Mouse (Mus musculus): ENCODE measurements around the gene 1700057G04Rik.

The 1700057G04Rik gene

DNA sequence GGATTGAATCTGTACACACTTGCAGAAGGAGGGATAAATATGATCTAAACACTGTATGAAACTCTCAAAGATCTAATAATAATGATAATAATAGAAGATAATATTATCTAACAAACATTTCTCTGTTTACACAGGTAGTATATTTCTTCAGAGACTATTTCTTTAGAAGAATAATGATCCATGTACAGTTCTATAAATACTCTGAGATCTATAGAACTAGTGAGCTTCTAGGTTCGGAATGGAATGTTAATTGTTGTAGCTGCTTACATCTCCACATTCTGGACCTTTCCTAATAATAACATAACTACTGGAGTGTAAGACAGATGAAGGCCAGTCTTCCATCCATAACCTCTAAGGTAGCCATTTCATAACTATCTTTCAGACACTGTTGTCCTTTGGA lies at the start of gene 1700057G04Rik:
TSS of gene 1700057G04Rik (plus strand) at position 301 of the 400 bp plus-strand sequence.
- DNase-seq: no peak

DNA sequence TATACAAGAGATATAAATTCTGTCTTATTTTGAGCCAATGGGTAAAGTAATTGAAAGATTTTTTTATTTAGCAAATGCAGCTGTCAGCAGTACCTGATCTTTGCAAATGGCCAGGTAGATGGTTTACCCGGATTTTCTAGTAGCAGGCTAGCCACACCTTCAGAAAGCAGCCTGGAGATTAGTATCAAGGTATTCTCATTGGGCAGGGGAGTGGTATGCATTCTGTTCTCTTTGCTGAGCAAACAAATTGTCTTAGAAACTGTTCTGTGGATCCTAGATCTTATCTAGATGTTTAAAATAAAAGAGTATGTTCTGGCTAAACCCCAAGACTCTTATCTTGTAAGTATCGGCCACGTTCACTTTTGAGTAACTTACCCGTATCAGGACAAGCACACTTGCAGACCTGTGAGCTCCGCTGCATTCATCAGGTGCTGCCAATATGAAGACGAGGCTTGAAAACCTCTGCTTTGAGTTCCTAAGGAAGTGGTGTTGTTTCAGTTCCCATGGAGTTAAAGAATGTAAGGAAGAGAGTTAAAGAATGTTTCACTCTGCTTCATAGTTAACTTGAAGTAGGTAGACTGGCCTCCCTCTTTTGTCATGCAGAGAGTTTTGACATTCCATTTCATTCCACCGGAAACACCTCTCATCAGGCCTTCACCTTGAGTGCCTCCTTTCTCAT lies 48.6 kb upstream of the 1700057G04Rik start:
- no peak for DNase-seq

DNA sequence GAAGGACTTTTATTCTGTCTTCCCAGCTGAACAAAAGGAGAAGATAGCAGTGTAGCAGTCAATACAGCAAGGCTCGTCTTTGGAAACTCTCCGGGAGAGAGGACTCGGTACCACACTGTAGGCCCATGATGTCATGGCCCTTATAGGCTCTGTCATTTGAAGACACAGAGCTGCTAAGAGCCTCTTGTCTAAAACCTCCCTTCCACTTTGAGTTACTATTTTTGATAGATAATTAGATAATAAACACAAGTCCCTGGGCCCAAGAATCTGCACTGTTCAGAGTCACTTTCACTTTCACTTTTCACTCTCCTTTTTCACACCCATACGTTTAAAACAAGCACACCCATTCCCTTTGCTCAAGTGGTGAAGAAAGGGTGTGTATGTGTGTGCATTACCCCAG lies 43.5 kb upstream of the 1700057G04Rik start:
- DNase-seq: no peak

DNA sequence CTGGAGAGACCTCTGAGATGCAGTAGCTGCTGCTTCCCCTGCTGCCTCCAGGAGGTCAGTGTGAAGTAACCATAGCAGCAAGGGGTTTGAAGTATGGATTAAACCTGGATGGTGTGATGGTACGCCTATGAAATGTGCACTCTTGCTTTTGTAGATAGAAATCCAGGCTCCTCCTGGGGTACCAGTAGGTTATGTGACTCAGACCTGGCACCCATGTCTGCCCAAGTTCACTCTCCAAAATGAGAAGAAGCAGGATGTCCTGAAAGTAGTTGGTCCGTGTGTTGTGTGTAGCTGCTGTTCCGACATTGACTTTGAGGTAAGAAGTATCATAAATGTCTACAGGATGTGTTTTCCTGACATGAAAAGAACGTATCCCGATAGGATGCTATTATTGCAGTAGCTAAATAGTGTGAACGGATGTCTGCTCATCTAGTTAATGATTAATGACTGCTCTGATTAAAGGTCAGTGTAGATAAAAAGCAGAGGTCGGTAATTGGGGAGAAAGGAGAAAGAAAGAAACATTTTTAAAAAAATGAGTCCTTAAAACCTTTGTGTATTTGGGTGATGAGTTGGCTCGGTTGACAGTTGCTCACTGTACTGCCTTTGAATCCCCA lies 42.5 kb upstream of the 1700057G04Rik start:
- DNase-seq: no peak

DNA sequence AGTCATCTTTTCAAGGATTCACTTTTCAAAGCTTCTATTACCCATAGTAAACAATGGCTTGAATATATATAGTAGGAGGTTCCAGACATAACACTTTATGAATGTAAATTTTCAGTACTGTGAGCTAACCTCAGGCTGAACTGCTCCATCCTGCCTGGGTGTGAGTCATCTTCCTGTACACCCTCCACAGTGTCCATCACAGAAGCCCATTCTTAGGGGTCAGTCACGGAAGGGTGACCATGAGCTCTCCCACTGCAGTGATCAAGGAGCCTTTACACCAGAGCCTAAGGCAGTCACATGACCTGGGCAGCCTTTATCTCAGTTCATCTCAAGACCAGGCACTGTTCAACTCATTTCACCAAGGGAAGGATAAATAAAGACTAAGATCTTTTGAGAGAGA lies 41.4 kb upstream of the 1700057G04Rik start:
- no peak for DNase-seq

DNA sequence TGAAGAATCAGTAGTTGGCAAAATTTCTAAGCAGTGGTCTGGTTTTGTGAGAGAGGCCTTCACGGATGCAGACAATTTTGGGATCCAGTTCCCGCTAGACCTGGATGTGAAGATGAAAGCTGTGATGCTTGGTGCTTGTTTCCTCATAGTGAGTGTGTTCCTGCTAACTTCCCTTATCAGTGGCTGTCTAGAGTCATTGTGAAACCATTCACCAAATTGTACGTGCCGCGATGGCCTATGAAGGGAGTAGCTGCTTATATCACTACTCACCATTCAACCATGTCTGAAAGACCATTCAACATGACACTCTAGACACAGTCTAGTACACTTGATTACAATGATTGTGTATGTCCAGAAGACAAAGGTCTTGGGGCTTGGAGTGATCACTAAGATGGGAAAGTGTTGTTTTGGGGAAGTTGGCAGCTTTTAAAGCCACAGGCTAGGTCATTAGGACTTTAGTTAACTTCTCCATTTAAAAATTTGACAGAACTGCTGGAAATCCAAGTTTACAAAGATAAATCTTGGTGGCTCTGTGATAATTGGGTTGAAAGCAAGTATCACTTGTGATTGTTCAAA lies 39.3 kb upstream of the 1700057G04Rik start:
- DNase-seq: no peak

DNA sequence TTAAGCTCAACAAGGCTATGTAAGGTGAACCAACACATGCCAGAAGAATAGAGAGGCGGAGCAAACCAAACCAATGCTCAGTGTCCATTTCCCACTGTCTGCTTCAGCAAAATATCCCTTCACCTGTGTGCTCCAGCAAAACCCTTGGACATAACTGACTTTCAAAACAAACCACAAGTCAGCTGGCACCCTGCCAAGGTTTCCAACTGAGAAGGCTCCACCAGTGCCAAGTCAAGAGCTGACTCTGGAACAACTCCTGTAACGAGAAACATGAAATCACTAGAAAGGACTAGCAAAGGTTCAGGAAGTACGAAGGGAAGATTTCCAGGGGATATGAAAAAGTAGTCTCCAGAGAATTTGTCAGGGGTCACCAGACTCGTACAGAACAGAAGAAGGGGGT lies 38.2 kb upstream of the 1700057G04Rik start:
- DNase-seq: peak; percentile 16

DNA sequence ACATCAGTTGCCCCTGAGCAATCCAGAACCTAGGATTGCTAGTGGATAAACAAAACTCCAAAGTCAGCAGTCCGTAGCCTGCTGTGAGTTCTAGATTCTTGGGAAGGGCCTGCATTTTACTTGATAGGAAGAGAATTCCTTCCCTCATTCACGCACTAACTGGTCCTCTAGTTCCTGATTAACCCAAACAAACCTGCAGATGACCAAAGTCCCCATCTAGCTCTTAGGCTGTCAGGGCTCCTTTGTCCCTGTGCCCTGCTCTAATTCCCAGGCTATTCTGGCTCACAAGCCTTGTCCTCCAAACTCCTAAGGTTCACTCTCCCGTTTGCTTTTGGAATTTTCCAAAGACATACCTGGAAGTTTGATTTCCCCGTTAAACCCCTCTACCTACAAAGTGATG lies 36.5 kb upstream of the 1700057G04Rik start:
- no peak for DNase-seq

DNA sequence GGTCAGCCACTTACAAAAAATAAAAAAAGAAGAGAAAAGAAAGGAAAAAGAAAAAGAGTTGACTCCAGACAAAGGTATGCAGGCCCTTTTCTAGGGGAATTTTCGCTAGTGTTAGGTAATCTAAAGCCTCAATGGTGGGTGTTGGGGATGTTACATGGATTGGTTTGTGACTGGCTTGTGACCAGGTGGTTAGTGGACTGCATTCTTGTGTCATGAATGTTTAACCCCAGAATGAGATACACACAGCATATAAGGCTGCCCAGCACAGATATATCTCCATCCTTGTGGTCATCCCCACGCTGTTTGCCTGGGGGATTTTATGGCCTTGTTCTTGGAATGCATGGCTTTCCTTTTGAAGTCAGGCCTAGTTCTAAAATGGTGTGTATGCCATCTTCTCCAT lies 35.9 kb upstream of the 1700057G04Rik start:
- DNase-seq: no peak

DNA sequence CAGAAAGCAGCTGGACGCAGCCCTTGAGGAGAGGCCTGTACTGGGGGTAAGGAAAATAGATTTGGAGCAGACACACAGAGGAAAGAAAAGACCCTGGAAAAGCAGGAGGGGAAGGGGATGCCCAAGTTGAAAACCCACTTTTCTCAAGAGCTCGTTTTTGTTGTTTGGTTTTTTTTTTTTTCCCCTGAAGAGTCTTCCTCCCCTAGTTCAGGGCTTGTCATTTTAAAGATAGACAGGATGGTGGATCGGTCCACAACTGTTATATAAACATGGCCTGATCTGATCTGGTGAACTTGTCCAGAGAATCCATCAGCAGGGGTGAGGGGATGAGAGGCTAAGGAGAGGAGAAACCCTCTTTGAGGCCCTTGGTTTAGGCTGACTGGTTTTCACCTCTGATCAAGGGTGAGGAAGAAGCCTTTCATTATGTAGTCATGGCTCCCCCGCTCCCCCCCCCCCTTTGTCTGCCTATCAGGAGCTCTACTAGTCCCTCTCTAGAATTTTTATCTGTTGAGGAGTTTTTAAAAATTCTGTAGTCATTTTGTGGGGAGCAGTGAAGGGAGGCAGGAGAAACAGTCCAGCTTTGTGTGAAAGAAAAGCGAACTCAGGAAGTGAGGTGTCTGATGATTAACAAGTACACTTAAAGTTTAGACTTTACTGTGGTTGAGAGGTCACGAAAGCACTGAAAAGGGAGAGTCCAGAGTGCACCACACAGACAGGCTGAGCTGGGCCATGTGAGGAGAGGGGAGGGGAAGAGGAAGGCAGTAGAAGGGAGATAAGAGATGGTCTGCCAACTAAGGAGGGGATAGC lies 35.0 kb upstream of the 1700057G04Rik start:
- DNase-seq: no peak

DNA sequence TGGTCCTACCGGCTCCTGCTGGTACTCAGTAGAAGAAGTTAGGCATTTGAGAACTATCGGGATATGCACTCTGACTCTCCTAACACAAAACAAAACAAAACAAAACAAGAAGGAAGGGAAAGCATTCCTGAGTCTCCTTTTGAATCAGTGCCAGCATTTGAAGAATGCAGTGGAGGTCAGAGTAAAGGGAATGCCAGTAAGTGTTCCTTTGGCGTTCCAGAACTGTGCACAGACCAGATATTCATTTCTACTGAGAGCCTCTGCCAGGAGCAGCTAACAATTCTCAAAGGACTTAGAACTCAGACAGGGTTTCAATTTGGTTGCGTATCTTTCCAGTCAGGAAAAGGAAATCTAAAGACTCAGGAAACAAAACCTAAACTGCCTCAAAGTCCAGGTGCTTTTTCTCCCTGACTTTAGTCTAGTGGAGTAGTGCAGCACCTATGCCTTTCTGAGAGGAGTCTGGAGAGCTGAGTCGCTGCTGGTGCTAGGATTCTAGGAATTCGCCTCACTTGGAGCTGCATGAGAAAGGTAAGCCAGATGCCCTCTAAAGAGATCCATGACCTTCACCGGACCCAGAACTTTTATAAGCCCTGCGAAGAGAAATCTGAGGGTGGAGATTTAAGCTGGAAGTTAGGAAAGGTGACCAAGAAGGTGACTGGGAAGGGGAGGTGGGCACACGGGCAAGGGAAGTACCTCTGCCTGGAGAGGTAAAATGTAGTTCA lies 33.5 kb upstream of the 1700057G04Rik start, which contains the start of gene Plscr2:
TSS of gene Plscr2 (plus strand) at position 117 of the 722 bp plus-strand sequence.
- no peak for DNase-seq

DNA sequence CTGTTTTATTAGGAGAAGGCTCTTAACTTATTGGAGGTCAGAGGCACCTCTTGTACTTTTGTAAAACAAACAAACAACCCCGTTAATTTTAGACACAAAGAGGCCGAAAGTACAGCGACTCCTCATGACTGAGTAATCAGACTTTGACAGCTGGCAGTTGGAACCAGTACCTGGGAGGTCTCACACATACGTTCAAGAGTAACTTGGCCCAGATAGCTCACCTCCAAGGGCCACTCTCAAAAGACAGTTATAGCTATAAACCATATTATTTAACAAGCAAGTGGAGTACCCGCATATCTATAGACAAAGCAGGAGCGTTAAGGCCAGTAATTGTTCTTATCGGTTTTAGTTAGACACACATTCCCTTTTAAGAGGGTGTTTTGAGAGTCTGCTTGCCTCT lies 32.8 kb upstream of the 1700057G04Rik start:
- DNase-seq: no peak

DNA sequence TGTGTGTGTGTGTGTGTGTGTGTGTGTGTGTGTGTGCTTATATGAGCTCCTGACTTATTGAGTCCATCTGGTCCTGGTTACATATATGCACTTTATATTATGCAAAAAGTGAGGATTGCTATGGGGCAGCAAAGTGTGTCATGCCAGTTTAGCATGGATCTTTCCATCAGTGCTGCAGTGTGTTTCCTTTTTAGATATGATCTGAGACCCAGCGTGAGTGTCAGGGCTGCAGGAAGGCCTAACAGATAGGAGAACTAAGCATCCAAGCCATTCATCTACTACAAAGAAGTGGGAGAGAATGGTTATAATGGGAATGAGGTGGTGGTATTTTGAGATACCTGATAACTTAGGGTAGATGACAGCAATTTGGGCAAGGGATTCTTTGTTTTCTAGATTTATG lies 29.1 kb upstream of the 1700057G04Rik start:
- no peak for DNase-seq

DNA sequence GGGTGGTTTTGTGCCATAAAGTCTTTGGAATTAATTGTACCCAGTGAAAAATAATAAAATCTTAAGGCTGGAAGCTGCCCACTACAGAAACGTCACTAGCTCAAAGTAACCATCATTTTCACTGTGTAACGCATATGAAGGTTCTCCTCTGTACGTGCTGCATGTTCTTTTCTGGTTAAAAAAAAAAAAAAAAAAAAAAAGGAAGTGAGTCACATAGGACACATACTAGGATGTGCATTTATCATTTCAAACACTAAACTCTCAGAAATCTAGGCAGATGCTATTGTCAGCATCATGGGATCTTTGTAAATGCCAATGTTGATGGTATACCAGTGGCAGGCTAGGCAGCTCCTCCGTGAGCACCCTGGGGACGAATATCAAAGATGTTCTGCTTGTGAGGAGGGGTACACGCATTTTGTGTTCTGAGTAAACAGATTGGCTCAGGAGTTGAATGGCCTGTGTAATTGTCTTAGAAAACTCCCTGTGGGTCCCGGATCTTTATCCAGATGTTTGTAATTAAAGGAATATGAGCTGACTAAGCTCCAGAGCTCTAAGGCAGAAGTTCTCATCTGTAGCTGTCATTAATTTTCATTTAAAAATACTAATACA lies 26.5 kb upstream of the 1700057G04Rik start:
- no peak for DNase-seq

DNA sequence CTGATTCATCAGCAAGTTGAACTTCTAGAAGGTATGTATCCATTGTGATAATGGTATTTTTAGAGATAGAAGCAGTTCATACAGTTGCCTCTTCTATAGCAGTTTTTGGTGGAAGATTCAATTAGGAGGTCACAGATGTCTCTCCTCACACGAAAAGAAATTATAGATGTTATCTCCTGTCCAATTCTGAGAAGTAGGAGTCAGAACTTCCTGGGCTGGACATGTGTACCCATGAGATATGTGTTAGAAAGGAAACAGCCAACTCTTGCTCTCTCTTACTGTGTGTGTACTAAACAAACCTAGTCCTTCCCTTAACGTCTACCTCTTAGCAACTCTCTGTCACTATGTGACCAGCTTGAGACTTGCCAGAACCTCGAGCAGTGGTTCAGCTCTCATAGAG lies 19.5 kb upstream of the 1700057G04Rik start:
- DNase-seq: no peak

DNA sequence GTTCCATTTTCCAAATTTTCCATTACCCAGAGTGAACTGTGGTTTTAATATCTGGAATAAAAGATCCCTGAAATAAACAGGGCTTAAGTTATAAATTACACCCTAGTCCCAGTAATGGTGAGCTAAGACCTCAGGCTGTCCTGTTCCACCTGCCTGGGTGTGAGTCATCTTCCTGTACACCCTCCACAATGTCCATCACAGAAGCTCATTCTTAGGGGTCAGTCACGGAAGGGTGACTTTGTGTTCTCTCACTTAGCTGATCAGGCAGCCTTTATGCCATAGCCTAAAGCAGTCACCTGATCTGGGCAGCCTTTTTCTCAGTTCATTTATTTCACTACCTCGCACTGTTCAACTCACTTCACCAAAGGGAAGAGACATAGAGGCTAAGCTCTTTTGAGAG lies 17.0 kb upstream of the 1700057G04Rik start:
- no peak for DNase-seq

DNA sequence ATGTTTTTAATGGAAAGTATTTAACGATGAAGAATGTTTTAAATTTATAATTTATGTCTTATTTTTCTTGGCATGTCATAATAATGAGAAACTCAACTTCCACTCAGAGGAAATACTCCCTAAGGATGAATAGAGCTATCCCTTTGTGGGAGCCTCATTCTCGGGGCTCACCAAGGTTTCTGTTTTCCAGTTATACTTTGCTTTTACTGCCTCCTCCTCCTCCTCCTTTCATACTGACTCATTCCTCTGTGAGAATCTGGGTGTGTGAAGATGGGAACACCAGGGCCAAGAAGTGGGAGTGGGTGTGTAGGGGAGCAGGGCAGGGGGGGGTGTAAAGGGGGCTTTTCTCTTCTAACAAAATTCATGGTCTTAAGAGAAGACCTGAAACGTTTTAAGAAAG lies 16.3 kb upstream of the 1700057G04Rik start:
- no peak for DNase-seq

DNA sequence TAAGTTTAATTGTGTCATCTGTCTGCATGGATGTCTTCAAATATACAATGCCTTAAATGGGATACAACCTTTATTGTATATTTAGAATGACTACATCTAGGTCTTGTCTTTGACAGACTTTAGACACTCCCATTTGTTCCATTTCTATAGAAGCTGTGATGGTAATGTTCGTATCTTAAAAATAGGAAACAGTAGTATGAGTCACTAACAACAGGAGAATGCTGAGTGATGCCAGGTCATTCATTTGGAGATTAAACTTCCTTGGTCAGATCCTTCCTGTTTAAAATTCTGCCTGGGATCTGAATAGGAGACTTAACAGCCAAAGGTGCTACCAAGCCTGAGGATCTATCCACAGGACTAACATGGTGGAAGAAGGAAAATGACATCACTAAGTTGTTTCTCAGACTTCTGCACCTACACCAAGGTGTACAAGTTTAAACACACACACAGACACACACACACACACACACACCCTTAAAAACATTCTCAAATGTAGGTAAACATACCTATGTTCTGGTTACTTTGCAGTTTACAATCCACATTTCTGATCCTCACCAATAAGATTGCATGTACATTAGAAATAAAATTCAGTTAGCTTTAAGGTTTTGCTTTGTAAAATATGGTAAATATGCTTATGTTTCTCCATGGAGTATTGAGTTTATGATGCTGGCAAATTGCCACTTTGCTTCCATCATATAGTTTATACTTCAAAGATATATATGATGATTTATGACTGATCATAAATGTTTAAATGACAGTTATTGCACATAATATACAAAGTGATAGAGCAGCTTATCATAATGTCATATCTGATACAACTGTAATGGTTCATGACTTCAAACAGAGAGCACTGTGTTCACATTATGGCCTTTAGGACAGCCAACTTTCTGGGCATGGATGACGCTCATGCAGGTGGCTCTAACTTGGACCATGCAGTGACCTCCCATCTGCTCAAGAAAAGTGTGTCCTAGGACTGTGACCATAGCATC lies 15.3 kb upstream of the 1700057G04Rik start:
- no peak for DNase-seq

DNA sequence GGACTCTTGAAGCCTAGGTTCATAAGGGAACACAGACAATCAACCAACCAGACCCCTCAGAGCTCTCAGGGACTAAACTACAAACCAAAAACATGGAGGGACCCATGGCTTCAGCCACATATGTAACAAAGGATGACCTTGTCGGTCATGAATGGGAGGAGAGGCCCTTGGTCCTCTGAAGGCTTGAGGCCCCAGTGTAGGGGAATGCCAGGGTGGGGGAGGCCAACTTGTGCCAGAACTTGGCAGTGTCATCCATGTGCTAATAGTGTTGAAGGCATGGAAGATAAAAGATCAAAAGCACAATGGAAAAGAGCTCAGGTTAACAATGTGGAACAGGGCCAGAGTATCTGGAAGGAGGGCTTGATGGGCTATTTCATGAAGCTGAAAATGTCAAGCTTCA lies 10.9 kb upstream of the 1700057G04Rik start:
- DNase-seq: no peak

DNA sequence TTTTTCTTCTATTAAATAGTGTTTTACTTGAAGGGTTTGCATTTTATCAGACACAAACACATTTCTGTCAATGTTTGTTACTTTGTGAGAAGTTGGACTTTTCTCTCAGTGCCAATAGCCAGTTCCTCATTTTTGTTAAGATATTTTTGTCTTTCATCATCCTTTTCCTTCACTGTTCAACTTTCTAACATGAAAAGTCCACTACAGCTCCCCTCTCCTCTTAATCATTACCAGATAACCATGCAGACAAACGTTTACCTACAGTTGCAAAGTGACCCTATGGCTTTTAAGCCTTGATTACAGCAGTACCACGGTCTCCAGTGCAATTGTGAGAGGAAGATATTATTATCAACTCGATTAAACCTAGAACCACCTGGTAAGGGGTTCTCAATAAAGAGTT lies 8.0 kb upstream of the 1700057G04Rik start:
- no peak for DNase-seq

DNA sequence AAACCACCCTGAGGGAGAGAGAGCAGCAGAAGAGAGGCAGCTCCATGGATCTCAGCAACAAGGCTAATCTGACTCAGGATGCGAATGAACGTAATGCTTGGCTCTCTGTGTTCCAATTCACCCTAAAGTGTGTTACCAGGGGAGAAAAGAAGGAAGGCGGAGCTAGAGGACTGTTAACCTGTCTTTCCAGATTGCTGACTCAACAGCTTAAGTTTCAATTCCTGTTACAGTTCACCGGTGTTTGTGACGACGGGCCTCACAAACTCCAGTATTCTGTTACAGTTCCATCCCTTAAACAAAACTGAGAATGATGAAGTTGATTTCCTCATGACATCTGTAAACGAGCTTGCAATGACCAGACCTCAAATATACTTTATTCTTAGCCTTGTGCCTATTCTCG lies 4.1 kb upstream of the 1700057G04Rik start:
- DNase-seq: no peak

Data from thymus, postnatal 4 days (tissue).